Mouse (Mus musculus): ENCODE results near the gene Xpc. TPM values are rescaled to one million over a fixed set of nuclear protein-coding genes. Genes with fewer than 3 reads are reported as not detected.

Gene Xpc
- polyA plus RNA-seq, 1 experiment from 2014 or later, result 17.7 TPM

- Histone ChIP-seq H3K9me3 (ENCODE audit: control insufficient read depth, low read depth, low read length) (no peaks in the 10 kb centered on the region), H3K4me3 (ENCODE audit: low read depth, low read length) (no peak overlapping the region), H3K27ac (ENCODE audit: low read length) (no peak overlapping the region), H3K4me2 (replicated peaks; ENCODE audit: low read depth, low read length) (no peak overlapping the region), H3K4me1 (ENCODE audit: control insufficient read depth, insufficient read depth, low read length) (peaks cover 9% of the 10 kb centered on the region; the same call in 1 of the 2 replicates), H3K36me3 (ENCODE audit: control insufficient read depth, insufficient read depth, low read length) (no peaks in the 10 kb centered on the region; the same call in 1 of the 2 replicates), H3K27me3 (ENCODE audit: control insufficient read depth, insufficient read depth, low read length) (no peaks in the 10 kb centered on the region), H3K9ac (replicated peaks; ENCODE audit: low read depth, low read length) (no peak overlapping the region)
- WGBS, result 3% methylated on average over 5 of the region's 5 CpGs
- no peak for ATAC-seq (ENCODE audit: insufficient number of reproducible peaks, insufficient read depth, low FRiP score, low read depth)
Measured at GRCm38 (mm10) chr6:91533359-91533758, 17.7 kb upstream of the Xpc start.

GRCm38 (mm10) chr6:91532661-91533060, 17.0 kb upstream of the Xpc start:
- Histone ChIP-seq H3K4me3 (ENCODE audit: low read depth, low read length) (no peak overlapping the region), H3K9ac (replicated peaks; ENCODE audit: low read depth, low read length) (no peak overlapping the region), H3K27me3 (ENCODE audit: control insufficient read depth, insufficient read depth, low read length) (no peaks in the 10 kb centered on the region), H3K27ac (ENCODE audit: low read length) (no peak overlapping the region), H3K9me3 (ENCODE audit: control insufficient read depth, low read depth, low read length) (no peaks in the 10 kb centered on the region), H3K4me2 (replicated peaks; ENCODE audit: low read depth, low read length) (no peak overlapping the region), H3K4me1 (ENCODE audit: control insufficient read depth, insufficient read depth, low read length) (peaks cover 9% of the 10 kb centered on the region; the same call in 1 of the 2 replicates), H3K36me3 (ENCODE audit: control insufficient read depth, insufficient read depth, low read length) (no peaks in the 10 kb centered on the region; the same call in 1 of the 2 replicates)
- ATAC-seq (ENCODE audit: insufficient number of reproducible peaks, insufficient read depth, low FRiP score, low read depth), result no peak
- WGBS, result 41% methylated on average over 6 of the region's 6 CpGs

- Histone ChIP-seq H3K4me1 (ENCODE audit: control insufficient read depth, insufficient read depth, low read length) (peaks cover 9% of the 10 kb centered on the region; the same call in 1 of the 2 replicates), H3K9ac (replicated peaks; ENCODE audit: low read depth, low read length) (no peak overlapping the region), H3K27ac (ENCODE audit: low read length) (no peak overlapping the region), H3K27me3 (ENCODE audit: control insufficient read depth, insufficient read depth, low read length) (no peaks in the 10 kb centered on the region), H3K4me3 (ENCODE audit: low read depth, low read length) (no peak overlapping the region), H3K36me3 (ENCODE audit: control insufficient read depth, insufficient read depth, low read length) (no peaks in the 10 kb centered on the region; the same call in 1 of the 2 replicates), H3K4me2 (replicated peaks; ENCODE audit: low read depth, low read length) (no peak overlapping the region), H3K9me3 (ENCODE audit: control insufficient read depth, low read depth, low read length) (no peaks in the 10 kb centered on the region)
- ATAC-seq (ENCODE audit: insufficient number of reproducible peaks, insufficient read depth, low FRiP score, low read depth), result no peak
- WGBS, result 70% methylated on average over 6 of the region's 6 CpGs
Measured at GRCm38 (mm10) chr6:91531276-91531675, 15.6 kb upstream of the Xpc start.

- WGBS, result 88% methylated on average over 8 of the region's 8 CpGs
- Histone ChIP-seq H3K36me3 (ENCODE audit: control insufficient read depth, insufficient read depth, low read length) (no peaks in the 10 kb centered on the region; the same call in 1 of the 2 replicates), H3K4me2 (replicated peaks; ENCODE audit: low read depth, low read length) (no peak overlapping the region), H3K9ac (replicated peaks; ENCODE audit: low read depth, low read length) (no peak overlapping the region), H3K27me3 (ENCODE audit: control insufficient read depth, insufficient read depth, low read length) (no peaks in the 10 kb centered on the region), H3K9me3 (ENCODE audit: control insufficient read depth, low read depth, low read length) (no peaks in the 10 kb centered on the region), H3K4me3 (ENCODE audit: low read depth, low read length) (no peak overlapping the region), H3K4me1 (ENCODE audit: control insufficient read depth, insufficient read depth, low read length) (peaks cover 9% of the 10 kb centered on the region; the same call in 1 of the 2 replicates), H3K27ac (ENCODE audit: low read length) (no peak overlapping the region)
- ATAC-seq (ENCODE audit: insufficient number of reproducible peaks, insufficient read depth, low FRiP score, low read depth), result no peak
Measured at GRCm38 (mm10) chr6:91530673-91531072, 15.0 kb upstream of the Xpc start.

- 74% methylated on average over 7 of the region's 7 CpGs for WGBS
- ATAC-seq (ENCODE audit: insufficient number of reproducible peaks, insufficient read depth, low FRiP score, low read depth), result no peak
- Histone ChIP-seq H3K9me3 (ENCODE audit: control insufficient read depth, low read depth, low read length) (no peaks in the 10 kb centered on the region), H3K4me1 (ENCODE audit: control insufficient read depth, insufficient read depth, low read length) (peaks cover 6% of the 10 kb centered on the region; the same call in 1 of the 2 replicates), H3K27ac (ENCODE audit: low read length) (no peak overlapping the region), H3K4me3 (ENCODE audit: low read depth, low read length) (no peak overlapping the region), H3K9ac (replicated peaks; ENCODE audit: low read depth, low read length) (no peak overlapping the region), H3K4me2 (replicated peaks; ENCODE audit: low read depth, low read length) (no peak overlapping the region), H3K36me3 (ENCODE audit: control insufficient read depth, insufficient read depth, low read length) (peaks cover 7% of the 10 kb centered on the region), H3K27me3 (ENCODE audit: control insufficient read depth, insufficient read depth, low read length) (no peaks in the 10 kb centered on the region)
Measured at GRCm38 (mm10) chr6:91528265-91528664, 12.6 kb upstream of the Xpc start.

- Histone ChIP-seq H3K27me3 (ENCODE audit: control insufficient read depth, insufficient read depth, low read length) (no peaks in the 10 kb centered on the region), H3K4me3 (ENCODE audit: low read depth, low read length) (no peak overlapping the region), H3K36me3 (ENCODE audit: control insufficient read depth, insufficient read depth, low read length) (peaks cover 15% of the 10 kb centered on the region), H3K4me1 (ENCODE audit: control insufficient read depth, insufficient read depth, low read length) (peaks cover under 1% of the 10 kb centered on the region; the same call in 1 of the 2 replicates), H3K27ac (ENCODE audit: low read length) (no peak overlapping the region), H3K9ac (replicated peaks; ENCODE audit: low read depth, low read length) (no peak overlapping the region), H3K4me2 (replicated peaks; ENCODE audit: low read depth, low read length) (no peak overlapping the region), H3K9me3 (ENCODE audit: control insufficient read depth, low read depth, low read length) (no peaks in the 10 kb centered on the region)
- no peak for ATAC-seq (ENCODE audit: insufficient number of reproducible peaks, insufficient read depth, low FRiP score, low read depth)
- WGBS, result 46% methylated on average over 5 of the region's 5 CpGs
Measured at GRCm38 (mm10) chr6:91527227-91527860, 11.7 kb upstream of the Xpc start.

GRCm38 (mm10) chr6:91525544-91525943, 9.9 kb upstream of the Xpc start:
- H3K9ac ChIP-seq (replicated peaks; ENCODE audit: low read depth, low read length), result no peak overlapping the region
- H3K9me3 ChIP-seq (ENCODE audit: control insufficient read depth, low read depth, low read length), result no peaks in the 10 kb centered on the region
- no peak for ATAC-seq (ENCODE audit: insufficient number of reproducible peaks, insufficient read depth, low FRiP score, low read depth)
- no peaks in the 10 kb centered on the region for H3K27me3 ChIP-seq (ENCODE audit: control insufficient read depth, insufficient read depth, low read length)
- H3K4me1 ChIP-seq (ENCODE audit: control insufficient read depth, insufficient read depth, low read length), result no peaks in the 10 kb centered on the region
- 80% methylated on average over 4 of the region's 4 CpGs for WGBS
- no peak overlapping the region for H3K4me3 ChIP-seq (ENCODE audit: low read depth, low read length)
- peaks cover 32% of the 10 kb centered on the region for H3K36me3 ChIP-seq (ENCODE audit: control insufficient read depth, insufficient read depth, low read length)
- H3K4me2 ChIP-seq (replicated peaks; ENCODE audit: low read depth, low read length), result no peak overlapping the region
- H3K27ac ChIP-seq (ENCODE audit: low read length), result no peak overlapping the region

GRCm38 (mm10) chr6:91522816-91523215, 7.1 kb upstream of the Xpc start:
- no peak overlapping the region for H3K9ac ChIP-seq (replicated peaks; ENCODE audit: low read depth, low read length)
- H3K4me3 ChIP-seq (ENCODE audit: low read depth, low read length), result no peak overlapping the region
- no peaks in the 10 kb centered on the region for H3K9me3 ChIP-seq (ENCODE audit: control insufficient read depth, low read depth, low read length)
- H3K27ac ChIP-seq (ENCODE audit: low read length), result no peak overlapping the region
- H3K27me3 ChIP-seq (ENCODE audit: control insufficient read depth, insufficient read depth, low read length), result no peaks in the 10 kb centered on the region
- WGBS, result 97% methylated on average over 5 of the region's 5 CpGs
- H3K4me1 ChIP-seq (ENCODE audit: control insufficient read depth, insufficient read depth, low read length), result no peaks in the 10 kb centered on the region
- peaks cover 54% of the 10 kb centered on the region for H3K36me3 ChIP-seq (ENCODE audit: control insufficient read depth, insufficient read depth, low read length)
- ATAC-seq (ENCODE audit: insufficient number of reproducible peaks, insufficient read depth, low FRiP score, low read depth), result no peak
- H3K4me2 ChIP-seq (replicated peaks; ENCODE audit: low read depth, low read length), result no peak overlapping the region
